Mouse (Mus musculus) cerebellum, adult 9-10 months (tissue): ENCODE results near the gene Itih5.

Source experiments
- DNase-seq: peaks from one replicate; pipeline ENCODE4 v3.0.0; 2022

The Itih5 gene

GRCm38 (mm10) chr2:10153201-10154075 is at the start of gene Itih5:
Gene Itih5 (plus strand): TSS chr2:10153571.
- no peak for DNase-seq

DNA sequence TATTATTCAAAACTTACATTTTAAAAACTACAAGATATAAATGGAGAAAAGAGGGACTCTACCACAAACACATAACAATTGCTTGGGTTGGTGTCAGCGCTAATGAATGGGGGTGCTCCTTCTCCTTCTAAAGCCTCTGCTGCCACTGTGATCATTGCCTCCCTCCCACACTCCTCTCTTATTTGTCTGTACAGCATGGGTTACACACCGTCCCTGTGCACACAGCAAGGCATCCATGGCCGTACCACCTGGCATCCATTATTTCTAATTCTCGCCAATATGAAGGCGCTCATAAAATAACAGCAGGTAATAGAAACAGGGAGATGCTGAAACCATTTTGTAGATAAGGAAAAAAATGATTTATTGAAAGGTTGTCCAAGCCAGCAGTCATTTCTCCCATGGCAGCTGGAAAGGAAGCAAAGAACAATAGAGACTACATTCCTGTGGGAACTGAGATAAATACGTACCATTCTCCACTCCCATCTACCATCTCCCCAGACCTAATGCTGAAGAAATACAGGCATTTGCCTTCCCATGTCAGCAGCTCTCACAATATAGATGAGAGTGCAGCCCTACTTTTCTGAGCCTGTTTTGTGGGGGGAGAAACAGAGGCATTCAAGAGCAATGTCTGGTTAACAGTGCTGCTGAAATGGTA is 44.7 kb upstream of the Itih5 start:
- no peak for DNase-seq

DNA sequence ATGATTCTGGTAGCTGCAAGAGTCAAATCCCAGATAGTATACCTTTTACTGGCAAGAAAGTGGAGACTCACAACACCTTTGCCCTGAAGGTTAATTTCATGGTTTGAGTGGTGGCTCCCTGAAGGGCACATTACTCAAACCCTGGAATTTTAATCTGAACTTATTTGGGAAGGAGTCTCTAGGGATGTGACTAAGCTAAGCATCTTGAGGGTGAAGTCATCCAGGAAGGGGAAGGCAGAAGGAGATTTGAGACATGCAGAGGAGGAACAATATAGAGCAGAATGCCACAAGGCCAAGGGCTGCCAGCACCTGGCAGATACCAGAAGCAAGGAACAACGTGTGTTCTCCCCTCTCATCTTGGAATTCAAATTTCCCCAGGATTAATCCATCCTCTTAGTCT is 34.6 kb upstream of the Itih5 start:
- DNase-seq, result no peak

DNA sequence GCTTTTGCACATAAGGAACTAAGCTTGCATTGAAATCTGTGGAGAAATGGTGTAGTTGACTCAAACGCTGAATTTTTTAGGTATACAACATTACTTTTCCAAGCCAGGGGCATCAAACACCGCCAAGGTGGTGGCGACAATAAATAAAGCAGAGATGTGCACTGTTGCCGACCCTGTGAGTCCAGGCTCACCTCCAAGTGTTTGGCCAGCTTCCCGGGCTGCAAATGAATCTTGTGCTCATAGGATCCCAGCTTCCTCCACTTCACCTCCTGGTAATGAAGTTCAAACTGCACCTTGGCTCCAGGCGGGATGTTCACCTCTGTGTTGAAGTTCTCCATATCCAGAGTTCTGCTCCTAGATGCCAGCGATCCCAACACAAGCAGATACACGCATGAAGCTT is 34.1 kb upstream of the Itih5 start:
- no peak for DNase-seq

DNA sequence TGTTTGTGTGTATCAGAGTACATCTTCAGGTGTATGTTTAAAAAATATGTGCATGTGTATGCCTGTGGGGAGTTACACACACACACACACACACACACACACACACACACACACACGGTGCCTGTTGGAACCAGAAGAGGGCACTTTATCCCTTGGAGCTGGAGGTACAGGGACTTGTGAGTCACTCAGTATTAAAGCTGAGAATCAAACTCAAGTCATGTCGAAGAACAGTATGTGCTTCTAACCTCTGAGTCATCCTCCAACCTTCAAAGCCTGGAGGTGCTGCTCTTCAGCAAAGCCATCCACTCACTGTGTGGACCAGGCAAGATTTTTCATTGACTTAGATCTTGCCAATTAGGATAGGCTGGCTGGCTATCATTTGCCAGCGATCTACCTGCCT is 31.5 kb upstream of the Itih5 start:
- DNase-seq, result no peak

- DNase-seq, result no peak
These were observed 27.2 kb upstream of the Itih5 start for GRCm38 (mm10) chr2:10126122-10126521.

GRCm38 (mm10) chr2:10127471-10127870 is 25.9 kb upstream of the Itih5 start:
- DNase-seq, result no peak

DNA sequence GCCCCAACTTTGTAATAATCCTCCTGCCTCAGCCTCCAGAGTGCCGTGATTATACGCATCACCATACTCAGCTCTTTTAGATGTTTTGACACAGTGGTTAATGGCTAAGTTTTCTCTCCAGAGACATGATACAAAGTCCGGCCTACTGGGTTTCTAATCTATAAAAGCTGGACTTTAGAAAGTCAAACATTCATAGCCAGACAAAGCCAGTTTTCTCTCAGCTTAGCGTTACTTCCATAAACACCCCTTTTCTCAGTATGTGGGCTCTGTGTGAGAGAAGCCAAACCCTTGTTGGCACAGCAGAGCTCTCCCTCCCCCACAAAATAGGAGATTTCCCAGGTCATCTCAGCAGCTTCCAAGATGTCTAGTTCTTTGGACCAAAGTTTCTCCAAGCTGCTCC is 24.8 kb upstream of the Itih5 start:
- DNase-seq, result no peak

DNA sequence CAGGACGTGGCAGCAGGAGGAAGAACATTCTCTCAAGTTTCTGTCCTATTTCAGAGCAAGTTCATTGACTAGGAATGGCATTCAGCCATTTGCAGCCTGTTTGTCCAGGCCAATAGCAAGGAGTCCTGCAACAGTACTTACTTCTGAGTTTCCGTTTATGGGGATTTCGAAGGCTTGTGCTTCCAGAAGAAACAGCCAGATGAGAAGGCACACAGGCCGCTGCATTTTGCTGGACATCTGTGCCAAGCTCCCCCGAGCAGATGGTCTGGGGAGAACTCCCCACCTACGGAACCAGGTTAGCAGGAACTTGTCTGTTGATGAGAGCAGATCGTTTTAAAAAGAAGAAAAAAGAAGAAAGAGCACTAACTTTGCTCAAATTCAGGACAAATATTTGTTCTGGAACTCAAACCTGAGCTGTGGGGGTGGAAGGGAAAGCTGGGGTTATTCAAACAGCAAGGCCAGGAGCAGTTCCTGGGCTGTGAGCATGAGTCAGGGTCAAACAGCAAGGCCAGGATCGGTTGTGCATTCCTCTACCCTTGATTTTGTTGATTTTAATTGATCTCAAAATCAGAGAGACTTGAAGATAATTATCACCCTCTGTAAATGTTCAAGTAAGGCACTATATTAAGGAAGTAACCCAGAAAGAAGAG is 22.9 kb upstream of the Itih5 start:
- no peak for DNase-seq

- no peak for DNase-seq
These were observed 22.1 kb upstream of the Itih5 start, which contains the start of gene Itih2 for GRCm38 (mm10) chr2:10131296-10131695. Gene Itih2 (minus strand): TSS chr2:10131396.

- DNase-seq, result no peak
These were observed 21.2 kb upstream of the Itih5 start for GRCm38 (mm10) chr2:10132128-10132527.

DNA sequence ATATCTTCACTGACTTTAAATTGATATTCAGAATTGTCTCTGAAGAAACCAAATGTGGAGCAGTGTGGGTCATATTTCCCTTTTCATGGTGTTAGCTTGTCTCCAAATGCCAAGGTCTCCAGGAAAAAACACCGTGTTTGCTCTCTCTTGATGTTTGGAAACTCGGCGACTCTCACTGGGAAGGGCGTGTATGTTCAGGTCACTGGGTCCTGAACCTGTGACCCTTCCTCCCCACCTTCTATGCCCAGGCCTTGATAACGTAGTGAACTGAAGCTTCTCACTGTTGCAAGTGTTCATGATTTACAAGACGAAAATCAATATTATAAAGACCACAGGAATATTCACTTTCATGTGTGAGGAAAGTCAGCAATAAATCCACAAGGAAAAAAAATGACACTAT is 19.4 kb upstream of the Itih5 start:
- DNase-seq, result no peak

DNA sequence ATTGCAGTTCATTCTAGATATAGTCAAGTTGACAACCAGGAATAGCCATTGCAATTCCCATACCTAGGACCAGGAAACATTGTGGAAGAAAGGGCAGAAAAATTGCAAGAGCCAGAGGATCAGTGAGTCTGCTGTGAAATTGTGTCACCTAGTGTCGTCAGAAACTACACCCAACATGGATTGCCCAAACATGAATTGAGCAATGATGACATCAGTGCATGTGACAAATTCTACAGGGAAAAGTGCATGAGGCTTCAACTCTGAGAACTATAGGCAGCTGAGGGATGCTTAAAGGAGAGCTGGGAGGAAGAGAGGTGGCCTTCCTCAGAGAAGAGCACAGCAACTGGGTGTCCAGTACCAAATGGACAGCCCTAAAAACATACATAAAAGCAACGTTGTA is 16.1 kb upstream of the Itih5 start:
- DNase-seq, result no peak

DNA sequence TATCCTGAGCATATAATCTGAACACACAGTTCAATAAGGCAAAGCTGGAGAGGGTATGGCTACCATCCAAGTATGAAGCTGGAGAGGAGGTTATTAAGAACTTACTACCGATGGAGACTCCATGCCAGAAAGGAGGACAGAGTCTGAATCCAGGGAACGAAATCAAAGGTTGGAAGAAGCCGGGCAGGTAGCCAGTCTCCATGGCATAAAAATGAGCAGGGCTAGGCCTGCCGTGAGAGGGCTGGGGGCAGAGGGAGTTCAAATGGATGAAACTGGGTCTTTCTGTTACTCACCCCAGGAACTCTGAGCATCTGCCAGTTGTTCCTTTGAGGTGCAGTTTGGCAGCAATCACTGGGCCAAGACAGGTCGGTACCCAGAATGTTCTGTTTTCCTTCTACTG is 12.9 kb upstream of the Itih5 start:
- peak; percentile 12 for DNase-seq

DNA sequence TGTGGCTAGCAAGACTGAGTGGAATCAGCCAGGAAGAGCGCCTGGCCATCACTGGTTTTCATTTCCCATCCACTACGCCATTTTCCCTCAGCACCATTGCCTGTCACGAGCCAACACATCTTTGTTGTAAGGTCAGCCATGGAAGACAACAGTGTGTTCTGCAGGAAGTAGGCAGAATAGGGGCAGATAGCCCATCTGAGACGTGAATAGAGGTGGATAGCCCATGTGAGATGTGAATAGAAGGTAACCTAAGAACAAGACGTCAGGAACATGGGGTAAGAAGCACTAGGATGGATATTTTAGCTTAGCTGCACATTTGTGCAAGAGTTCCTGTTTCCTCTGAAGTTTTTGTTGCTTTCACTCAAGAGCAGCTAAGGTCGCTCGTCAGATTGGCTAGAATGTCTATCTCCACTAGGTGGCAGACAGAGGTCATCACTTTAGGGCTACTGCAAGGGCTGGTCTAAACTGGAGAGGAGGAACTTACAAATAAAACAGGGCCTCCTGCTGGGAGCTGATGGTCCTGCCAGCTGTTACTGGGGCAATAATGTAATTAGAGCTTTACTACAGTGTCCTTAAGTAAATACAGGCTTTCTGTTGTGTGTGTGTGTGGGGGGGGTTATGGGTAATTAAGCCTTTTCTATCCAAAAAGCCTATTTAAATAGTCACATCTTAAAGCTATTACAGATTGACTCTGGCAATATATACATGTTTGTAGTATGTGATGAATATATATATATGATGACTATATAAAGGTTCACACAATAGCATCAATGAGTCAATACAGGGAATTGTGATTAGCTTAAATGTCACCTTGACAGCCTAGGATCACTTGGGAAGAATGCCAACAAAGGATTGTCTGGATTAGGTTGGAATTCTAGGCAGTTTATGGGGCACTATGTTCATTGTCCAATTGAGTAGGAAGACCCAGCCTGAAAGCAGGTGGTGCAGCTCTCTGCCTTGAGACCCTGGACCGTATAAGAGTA is 10.6 kb upstream of the Itih5 start:
- DNase-seq, result peak; percentile 50

GRCm38 (mm10) chr2:10145514-10145913 is 7.9 kb upstream of the Itih5 start:
- DNase-seq, result no peak

GRCm38 (mm10) chr2:10147176-10147575 is 6.2 kb upstream of the Itih5 start:
- DNase-seq, result no peak

DNA sequence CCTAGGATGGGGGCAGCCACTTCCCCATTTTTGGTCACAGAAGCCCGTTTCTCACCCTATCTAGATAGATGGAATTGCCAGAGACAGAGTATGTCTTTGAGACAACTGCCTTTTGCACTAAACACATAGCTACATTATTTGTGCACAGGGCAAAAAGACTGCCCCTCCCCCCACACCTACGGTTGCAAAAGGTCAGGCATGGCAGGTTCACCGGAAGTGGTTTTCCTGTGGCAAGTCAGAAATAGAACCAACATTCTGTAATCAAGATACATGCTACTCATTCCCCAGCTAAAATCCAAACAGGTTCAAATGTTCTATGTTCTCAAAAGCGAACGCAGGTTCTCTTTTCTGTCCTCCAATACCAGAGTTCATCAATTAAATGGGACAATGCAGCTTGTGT is 781 bp upstream of the Itih5 start:
- no peak for DNase-seq

GRCm38 (mm10) chr2:10157184-10157583 is 3.8 kb downstream of the Itih5 start:
- DNase-seq, result no peak

DNA sequence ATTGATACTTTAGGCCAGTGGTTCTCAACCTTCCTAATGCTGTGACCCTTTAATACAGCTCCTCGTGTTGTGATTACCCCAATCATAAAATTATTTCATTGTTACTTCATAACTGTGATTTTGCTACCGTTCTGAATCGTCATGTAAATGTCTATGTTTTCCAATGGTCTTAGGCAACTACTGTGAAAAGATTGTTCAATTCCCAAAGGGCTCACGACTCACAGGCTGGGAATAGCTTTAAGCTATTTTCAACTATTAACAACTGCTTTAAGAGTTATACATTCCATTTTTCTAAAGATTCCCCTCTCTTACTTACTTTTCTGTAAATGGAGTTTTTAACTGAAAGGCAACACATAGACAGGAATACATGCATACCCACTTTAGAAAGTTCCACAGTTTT is 8.6 kb downstream of the Itih5 start:
- DNase-seq, result no peak

GRCm38 (mm10) chr2:10166635-10167034 is 13.3 kb downstream of the Itih5 start:
- no peak for DNase-seq

GRCm38 (mm10) chr2:10167283-10167682 is 13.9 kb downstream of the Itih5 start:
- no peak for DNase-seq

- DNase-seq, result no peak
These were observed 14.6 kb downstream of the Itih5 start for GRCm38 (mm10) chr2:10168016-10168415.
